Mouse (Mus musculus) layer of hippocampus, adult 6 months (tissue): ENCODE data around the gene Vmn2r116. TPM values are rescaled to one million over a fixed set of nuclear protein-coding genes. Genes with fewer than 3 reads are reported as not detected.

Experiments used
- long read RNA-seq, 2 experiments: library from polyadenylated mRNA; unstranded; transcript quantifications; one replicate each; pipeline ENCODE4 v2.0.0; 2019 to 2020
- polyA plus RNA-seq: library from polyadenylated mRNA; unstranded; fragments of <200 nt; fragmentation: Nextera tagmentation; gene quantifications from 2 replicates; pipeline ENCODE4 v1.2.3, GENCODE M21; 2021

Vmn2r116 gene
- polyA plus RNA-seq: not detected in 2 replicates
- long read RNA-seq, experiment 1: 0 reads
- long read RNA-seq, experiment 2: 0 reads

GRCm38 (mm10) chr17:23384304-23384703, at the start of gene Vmn2r116:
Gene Vmn2r116, plus strand, starts transcription at chr17:23384604.

GRCm38 (mm10) chr17:23343441-23343840, 41.0 kb upstream of the Vmn2r116 start, which contains the start of gene Vmn2r115:
Gene Vmn2r115, plus strand, starts transcription at chr17:23343741.

Other genes with a start within 250 kb of the Vmn2r116 start
- gene Zfp40, start 191.4 kb upstream of the Vmn2r116 start, polyA plus RNA-seq: 3.3 and 5.5 TPM in 2 replicates
- not detected in 2 replicates for gene Vmn2r114, start 72.1 kb upstream of the Vmn2r116 start, polyA plus RNA-seq
- gene Vmn2r115, start 40.9 kb upstream of the Vmn2r116 start, polyA plus RNA-seq: not detected in 2 replicates
- not detected in 2 replicates for gene Vmn2r117, start 95.1 kb downstream of the Vmn2r116 start, polyA plus RNA-seq
- gene Zfp213, start 179.6 kb downstream of the Vmn2r116 start, polyA plus RNA-seq: 8.9 and 9.0 TPM in 2 replicates
- gene Zfp13, start 214.9 kb downstream of the Vmn2r116 start, polyA plus RNA-seq: 13.2 and 14.6 TPM in 2 replicates
- 0.08 and 0.20 TPM in 2 replicates for gene Zscan10, start 216.3 kb downstream of the Vmn2r116 start, polyA plus RNA-seq